Mouse (Mus musculus) stomach, postnatal 0 days (tissue): ENCODE data around the gene Wwox.

Experiments used
- CTCF ChIP-seq: IDR thresholded peaks from 2 replicates; pipeline ENCODE4 v1.5.1; 2016; ENCODE audit warnings: antibody characterized with exemption, low read depth, mild to moderate bottlenecking, moderate library complexity
- EP300 ChIP-seq: optimal IDR thresholded peaks from 2 replicates; pipeline ENCODE3; 2016; ENCODE audit warnings: antibody characterized with exemption

DNA sequence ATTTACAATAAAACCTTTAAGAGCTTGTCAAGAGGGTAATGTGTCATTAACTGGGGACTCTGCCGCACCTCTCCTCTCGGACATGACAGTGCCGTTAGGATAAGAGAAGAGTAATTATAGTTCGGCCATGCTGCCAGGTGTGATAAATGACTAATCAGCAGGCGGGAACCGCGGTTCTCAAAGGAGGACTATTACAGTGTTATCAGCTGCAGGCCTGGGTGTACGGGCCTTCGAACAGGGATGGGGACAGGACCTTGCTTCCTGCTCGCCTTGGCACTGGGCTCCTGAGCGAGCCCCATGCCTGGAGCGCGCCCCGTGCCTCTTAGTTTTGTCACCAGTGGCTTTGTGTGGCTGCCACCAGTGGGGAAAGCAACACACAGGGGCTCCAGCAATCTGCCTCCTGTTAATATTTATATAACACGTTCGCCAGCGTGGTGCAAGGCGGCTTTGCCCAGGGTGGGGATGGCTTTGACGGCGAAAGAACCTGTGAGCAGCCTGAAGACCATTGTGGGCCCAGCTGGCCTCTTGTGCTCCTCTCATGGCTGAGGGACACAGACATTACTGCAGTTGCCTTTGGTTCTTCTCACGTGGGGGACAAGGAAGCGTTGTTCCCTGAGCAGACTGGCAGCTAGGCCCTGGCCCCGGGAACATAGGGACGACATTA is 711.1 kb downstream of the Wwox start:
- TF ChIP-seq CTCF (no peak), EP300 (no peak)
